Mouse (Mus musculus) ovary, adult 18-20 months (tissue): ENCODE results near the gene Glis3.

Source experiments
- DNase-seq: peaks from one replicate; pipeline ENCODE4 v3.0.0; 2022; ENCODE audit warnings: low spot score, mixed read lengths

Gene Glis3

DNA sequence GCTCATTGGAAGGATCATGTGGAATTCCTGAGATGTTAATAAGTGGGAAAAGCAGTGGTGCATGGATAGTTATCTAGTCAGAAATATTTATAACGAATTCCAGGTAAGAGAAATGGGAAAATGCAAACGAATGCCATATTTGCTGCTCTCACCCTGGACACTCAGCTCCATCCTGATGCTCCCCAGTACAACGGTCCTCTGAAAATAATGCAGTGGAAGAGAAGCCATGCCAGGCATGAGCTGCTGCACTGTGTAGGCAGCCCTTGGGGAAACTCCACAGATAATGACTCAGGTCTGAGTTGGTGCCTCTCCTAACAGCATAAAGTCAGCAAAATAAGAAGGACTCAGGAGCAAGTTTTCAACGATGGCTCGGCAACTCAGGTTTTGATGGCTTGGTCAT is 433.7 kb downstream of the Glis3 start:
- no peak for DNase-seq

DNA sequence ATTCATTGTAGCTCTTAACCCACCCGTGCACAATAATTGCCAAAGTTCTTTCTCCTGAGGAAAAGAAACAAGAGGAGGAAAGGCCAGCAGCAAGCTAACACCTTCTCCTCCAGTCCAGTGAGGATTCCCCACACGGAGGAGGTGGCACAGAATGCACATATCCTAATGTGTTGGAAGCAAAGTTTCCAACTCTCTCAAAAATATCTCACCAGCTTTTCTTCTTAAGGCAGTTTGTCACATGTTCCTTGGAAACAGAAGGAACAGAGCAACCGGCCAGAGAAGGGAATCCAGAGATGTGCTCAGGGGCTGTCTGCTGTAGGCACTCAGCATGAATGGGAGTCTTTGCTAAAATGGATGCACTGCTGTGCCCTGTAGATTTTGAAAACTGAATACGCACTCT is 441.8 kb downstream of the Glis3 start:
- DNase-seq, result no peak

DNA sequence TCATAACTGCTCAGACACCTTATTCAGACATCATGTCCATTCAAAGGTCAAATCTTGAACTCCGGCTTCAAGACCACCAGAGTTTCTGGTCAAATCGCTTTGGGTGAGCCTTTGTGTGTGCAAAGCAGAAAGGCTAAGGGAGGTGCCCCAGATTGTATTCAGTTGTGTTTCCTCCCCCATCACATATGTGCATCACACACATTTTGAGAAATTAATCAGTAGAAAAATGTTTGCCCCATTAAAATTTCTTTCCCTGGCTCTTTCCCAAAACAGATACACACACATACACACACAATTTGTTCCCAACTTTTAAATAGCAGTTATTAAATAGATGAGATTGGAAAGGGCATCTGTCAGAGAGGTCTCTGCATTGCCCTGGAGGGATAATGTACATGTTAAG is 442.3 kb downstream of the Glis3 start:
- DNase-seq, result no peak

DNA sequence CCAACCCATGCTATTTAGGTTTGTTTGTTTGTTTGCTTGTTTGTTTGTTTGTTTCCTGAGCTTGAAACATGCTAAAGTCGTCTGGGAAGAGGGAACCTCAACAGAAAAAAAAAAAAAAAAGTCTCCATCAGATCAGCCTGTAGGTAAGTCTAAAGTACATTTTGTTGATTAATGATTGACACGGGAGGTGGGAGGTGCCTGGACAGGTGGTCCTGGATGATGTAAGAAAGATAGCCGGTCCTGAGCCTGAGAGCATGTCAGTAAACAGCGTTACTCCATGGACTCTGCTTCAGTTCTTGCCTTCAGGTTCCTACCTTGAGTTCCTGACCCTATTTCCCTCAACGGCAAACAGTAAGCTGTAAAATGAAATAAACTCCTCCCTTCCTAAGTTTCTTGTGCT is 444.3 kb downstream of the Glis3 start:
- no peak for DNase-seq

DNA sequence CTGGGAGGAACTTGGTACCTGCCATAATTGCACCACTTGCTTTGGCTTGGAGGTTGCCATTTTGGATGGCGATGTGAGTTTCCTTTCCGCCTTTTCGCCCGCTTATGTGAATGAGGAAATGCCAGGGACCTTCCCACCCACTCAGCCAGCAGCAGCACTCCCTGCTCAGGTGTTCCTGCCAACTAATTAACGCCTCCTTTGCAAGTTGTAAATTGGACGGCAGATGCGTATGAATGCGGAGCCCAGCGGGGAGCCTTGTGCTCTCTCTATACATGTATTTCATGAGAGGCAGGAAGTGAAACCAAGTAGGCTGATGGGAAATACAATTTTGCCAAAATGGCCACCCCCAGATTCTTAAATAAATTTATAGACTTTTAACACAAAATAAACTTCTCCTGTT is 444.8 kb downstream of the Glis3 start:
- no peak for DNase-seq

DNA sequence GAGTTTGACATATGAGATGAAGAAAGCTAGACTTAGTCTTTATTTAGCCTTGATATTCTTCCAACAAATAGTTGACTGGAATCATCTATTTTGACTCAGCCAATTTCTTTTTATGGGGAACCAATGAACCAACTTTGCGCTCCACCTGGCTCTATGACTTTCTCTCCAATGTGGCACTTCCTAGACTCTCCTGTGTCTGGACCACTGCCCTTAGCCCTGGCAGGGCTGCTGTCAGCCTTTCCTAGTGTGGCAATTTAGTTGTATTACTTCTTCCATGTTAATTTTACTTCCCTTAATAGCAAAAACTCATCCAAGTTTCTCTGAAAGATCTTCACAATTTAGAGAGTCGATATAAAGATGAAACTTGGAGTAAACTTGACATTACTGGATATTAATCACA is 445.2 kb downstream of the Glis3 start:
- no peak for DNase-seq

DNA sequence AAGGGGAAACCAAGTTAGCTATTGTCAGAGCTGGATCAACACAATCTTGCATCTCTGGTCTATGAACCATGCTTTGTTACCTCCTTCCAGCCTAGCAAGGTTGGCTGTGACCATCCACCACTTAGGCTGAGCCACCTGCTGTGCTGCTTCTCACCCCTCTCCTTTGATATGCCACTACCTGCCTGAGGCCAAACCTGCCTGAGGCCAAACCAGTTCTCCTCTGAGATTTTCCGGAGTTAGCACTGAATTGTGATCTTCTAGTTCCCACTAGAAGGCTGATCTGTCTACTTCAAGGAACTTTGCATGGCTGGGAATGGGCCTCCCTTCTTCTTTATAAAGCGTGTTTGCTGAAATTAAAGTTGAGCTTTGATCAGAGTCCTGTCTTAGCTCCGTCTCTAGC is 448.4 kb downstream of the Glis3 start:
- DNase-seq, result no peak

DNA sequence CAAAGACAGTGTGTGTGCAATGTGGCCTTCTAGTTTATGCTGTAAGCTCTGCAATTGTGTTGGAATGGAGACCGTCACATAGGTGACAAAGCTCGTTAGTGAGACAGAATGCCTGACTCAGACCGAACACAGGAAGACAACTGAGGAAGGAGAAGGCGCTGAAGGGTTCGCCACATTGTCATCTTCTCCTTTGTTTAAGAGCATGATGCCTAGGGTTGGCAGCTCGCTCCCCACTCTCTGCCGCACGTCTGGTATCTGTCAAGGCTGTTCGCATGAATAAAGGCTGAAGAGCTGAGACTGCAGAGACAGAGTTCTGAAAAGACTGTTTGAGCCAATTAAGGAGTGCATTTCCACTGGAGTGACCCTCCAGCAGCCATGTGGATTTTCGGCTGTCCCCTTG is 452.4 kb downstream of the Glis3 start:
- DNase-seq, result no peak

DNA sequence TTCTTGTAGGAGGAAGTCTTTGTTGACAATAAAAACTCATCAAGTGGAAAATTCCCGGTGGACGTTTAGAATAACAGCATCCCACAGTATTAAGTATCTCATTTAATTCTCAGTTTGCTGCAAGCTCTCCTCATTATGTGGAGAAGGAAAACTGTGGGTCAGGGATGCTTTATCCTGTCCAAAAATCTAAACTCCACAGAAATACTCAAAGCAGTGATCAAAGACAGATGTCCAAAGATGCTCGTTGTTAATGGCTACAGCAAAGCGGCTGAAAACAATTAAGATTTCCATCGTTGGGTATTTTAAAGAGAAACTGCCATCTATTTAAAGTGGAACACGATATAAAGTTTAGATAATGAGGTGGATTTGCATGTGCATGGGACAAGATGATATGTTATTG is 454.2 kb downstream of the Glis3 start:
- no peak for DNase-seq

DNA sequence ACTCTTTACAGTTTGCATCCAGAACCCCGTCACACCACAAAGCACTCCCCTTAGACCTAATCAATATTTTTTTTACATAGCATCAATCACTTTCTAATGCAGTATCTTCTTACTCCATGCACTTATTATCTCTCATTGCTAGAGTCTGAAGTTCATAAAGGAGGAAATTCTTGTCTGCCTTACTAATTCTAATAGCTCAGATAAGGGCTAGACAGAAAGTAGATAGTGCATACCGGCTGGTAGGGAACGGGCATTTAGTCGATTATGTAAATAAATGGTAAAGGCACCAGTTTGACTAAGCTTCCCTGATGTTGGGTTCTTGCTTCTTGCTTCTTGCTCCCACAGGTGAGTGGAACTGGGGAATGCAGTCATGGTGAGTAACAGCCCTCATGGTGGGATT is 468.2 kb downstream of the Glis3 start:
- DNase-seq, result no peak
